Mouse (Mus musculus): ENCODE data around the gene Csrp1. TPM values are rescaled to one million over a fixed set of nuclear protein-coding genes. Genes with fewer than 3 reads are reported as not detected.
A peak's percentile ranks its signal among the peaks of the same experiment; 100 is the strongest.

Gene Csrp1
- 275 and 280 TPM in 2 replicates for polyA plus RNA-seq (2015; fragmentation: Nextera tagmentation; extraction: Ambion mirVana)

DNA sequence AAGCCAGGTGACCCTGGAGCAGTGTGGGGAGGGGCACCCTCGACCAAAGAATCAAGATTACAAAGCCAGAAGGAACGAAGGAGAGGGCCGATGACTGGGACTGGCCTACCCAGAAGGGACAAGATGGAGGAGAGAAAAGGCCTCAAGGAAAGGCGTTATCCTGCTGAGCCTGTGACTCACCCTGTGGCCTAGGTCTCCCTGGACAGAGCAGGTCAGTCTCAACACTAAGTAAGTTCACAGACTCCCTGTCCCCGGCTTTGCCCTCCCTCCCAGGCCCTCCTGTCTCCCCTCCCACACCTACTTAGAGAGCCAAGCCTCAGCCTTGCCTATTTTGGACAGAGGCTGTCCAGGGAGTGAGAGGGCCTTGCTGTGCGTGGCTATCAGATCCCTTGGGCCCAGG, at the start of gene Csrp1:
Gene Csrp1, plus strand, starts transcription at position 79 of the 400 bp plus-strand sequence.
- H3K36me3 ChIP-seq: no peaks in the 10 kb centered on the region
- H3K27ac ChIP-seq: no peak within 1 kb of the TSS; the same call in 1 of the 2 replicates
- no peak within 1 kb of the TSS for H3K9ac ChIP-seq
- H3K4me3 ChIP-seq: no peak within 1 kb of the TSS
- 54% methylated on average over 6 of the region's 6 CpGs for WGBS
- peak; percentile 31 for ATAC-seq (ENCODE audit: borderline replicate concordance, extremely low read depth, low FRiP score, low TSS enrichment)
- H3K9me3 ChIP-seq: no peaks in the 10 kb centered on the region
- H3K4me2 ChIP-seq: no peak within 1 kb of the TSS
- H3K27me3 ChIP-seq: no peaks in the 10 kb centered on the region
- H3K4me1 ChIP-seq: 0 out of 2 replicates have a peak, but pooled peaks cover 7% of the 10 kb centered on the region

DNA sequence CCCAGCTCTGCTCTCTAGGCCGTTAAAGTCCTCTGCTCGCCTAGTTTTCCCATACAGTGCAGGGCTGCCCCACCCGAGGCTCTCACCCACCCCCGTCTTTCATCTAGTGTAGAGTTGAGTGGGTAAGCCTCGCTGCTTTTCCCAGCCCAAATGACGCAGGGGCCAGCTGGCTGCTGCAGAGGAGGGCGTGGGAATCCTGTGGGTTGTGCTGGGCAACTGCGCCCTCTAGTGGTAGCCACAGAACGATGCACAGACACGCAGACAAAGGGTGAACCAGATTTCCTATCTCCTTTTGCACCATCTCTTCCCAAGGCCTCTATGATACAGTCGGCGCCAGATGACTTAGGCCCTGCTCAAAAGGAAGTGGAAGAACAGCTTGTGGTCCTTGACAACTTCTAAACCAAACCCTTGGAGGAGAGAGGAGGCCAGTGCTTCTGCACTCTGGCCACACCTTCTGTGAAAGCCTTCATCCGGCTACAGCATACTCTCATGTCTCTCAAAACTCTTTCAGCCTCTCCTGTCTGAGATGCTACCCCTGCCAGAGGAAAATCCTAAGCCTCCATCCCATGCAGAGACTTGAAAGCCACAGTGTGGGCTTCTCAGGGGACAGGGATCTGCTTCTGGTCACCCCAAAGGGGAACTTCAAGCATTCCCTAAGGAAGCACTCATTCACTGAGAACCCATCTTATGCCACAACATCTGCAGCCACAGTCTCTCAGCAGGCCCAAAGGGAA, 49.3 kb upstream of the Csrp1 start:
- 0 out of 2 replicates have a peak overlapping the region, but pooled peaks have one; percentile 7 for H3K4me3 ChIP-seq
- 0 out of 2 replicates have a peak overlapping the region, but pooled peaks have one; percentile 37 for H3K27ac ChIP-seq
- peak; percentile 70; the same call in 1 of the 2 replicates for ATAC-seq (ENCODE audit: borderline replicate concordance, extremely low read depth, low FRiP score, low TSS enrichment)
- no peaks in the 10 kb centered on the region for H3K27me3 ChIP-seq
- peaks cover 48% of the 10 kb centered on the region for H3K4me1 ChIP-seq
- no peaks in the 10 kb centered on the region for H3K9me3 ChIP-seq
- no peaks in the 10 kb centered on the region for H3K36me3 ChIP-seq
- H3K9ac ChIP-seq: no peak overlapping the region
- 9% methylated on average over 13 of the region's 13 CpGs for WGBS
- H3K4me2 ChIP-seq: peak overlapping the region; percentile 51

DNA sequence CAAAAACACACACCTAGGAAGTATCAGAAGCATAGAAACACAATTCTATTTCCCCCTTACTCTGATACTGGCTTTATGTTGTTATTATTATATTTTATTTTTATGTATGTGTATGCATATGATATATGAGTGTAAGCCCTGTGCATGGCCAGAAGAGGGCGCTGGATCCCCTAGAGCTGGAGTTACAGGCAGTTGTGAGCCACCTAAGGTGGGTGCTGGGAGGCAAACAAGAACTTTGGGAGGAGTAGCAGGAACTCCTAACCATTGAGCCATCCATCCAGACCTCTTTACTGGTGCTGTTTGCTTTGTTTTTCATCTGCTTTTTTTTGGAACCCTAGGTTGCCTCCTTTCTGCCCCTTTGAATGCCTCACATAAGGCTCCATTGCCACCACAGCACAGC, 48.5 kb upstream of the Csrp1 start:
- WGBS: 24% methylated on average over 1 of the region's 1 CpGs
- no peaks in the 10 kb centered on the region for H3K9me3 ChIP-seq
- ATAC-seq (ENCODE audit: borderline replicate concordance, extremely low read depth, low FRiP score, low TSS enrichment): no peak
- no peaks in the 10 kb centered on the region for H3K36me3 ChIP-seq
- H3K27ac ChIP-seq: peak overlapping the region; percentile 69
- H3K27me3 ChIP-seq: no peaks in the 10 kb centered on the region
- H3K4me1 ChIP-seq: peaks cover 48% of the 10 kb centered on the region
- H3K4me2 ChIP-seq: no peak overlapping the region
- H3K9ac ChIP-seq: no peak overlapping the region
- no peak overlapping the region for H3K4me3 ChIP-seq

- H3K27ac ChIP-seq: peak overlapping the region; percentile 69
- peaks cover 48% of the 10 kb centered on the region for H3K4me1 ChIP-seq
- no peak overlapping the region for H3K9ac ChIP-seq
- no peaks in the 10 kb centered on the region for H3K36me3 ChIP-seq
- WGBS: 38% methylated on average over 8 of the region's 8 CpGs
- H3K4me3 ChIP-seq: no peak overlapping the region
- no peak overlapping the region for H3K4me2 ChIP-seq
- no peaks in the 10 kb centered on the region for H3K27me3 ChIP-seq
- H3K9me3 ChIP-seq: no peaks in the 10 kb centered on the region
- no peak for ATAC-seq (ENCODE audit: borderline replicate concordance, extremely low read depth, low FRiP score, low TSS enrichment)
These were observed 47.9 kb upstream of the Csrp1 start for GRCm38 (mm10) chr1:135671956-135672355.

DNA sequence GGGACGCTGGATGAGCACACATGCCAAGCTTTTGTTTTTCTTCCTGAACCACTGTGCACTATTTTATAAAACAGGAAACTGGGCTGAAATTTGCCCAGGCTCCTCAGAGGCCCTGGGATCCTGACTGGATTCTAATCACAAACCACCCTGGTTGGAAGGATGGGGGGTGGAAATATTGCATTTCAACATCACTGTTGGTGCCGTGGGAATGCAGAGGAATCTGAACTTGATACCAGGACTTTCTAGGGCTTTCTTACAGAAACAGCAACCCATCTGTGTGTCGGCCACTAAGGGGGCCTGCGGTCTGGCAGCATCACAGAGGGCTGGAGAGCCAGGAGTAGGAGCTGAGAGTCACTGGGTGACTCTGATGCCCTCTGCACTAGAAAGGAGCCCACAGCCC, 47.5 kb upstream of the Csrp1 start:
- no peak overlapping the region for H3K4me2 ChIP-seq
- no peak overlapping the region for H3K4me3 ChIP-seq
- 69% methylated on average over 4 of the region's 4 CpGs for WGBS
- no peaks in the 10 kb centered on the region for H3K36me3 ChIP-seq
- H3K4me1 ChIP-seq: peaks cover 48% of the 10 kb centered on the region
- H3K27ac ChIP-seq: peak overlapping the region; percentile 69
- no peaks in the 10 kb centered on the region for H3K27me3 ChIP-seq
- no peak for ATAC-seq (ENCODE audit: borderline replicate concordance, extremely low read depth, low FRiP score, low TSS enrichment)
- no peak overlapping the region for H3K9ac ChIP-seq
- H3K9me3 ChIP-seq: no peaks in the 10 kb centered on the region

- WGBS: 56% methylated on average over 14 of the region's 14 CpGs
- Histone ChIP-seq H3K27ac (peak overlapping the region; percentile 69; the same call in 1 of the 2 replicates), H3K9me3 (no peaks in the 10 kb centered on the region), H3K4me3 (no peak overlapping the region), H3K27me3 (no peaks in the 10 kb centered on the region), H3K36me3 (no peaks in the 10 kb centered on the region), H3K4me2 (0 out of 2 replicates have a peak overlapping the region, but pooled peaks have one; percentile 9), H3K9ac (no peak overlapping the region), H3K4me1 (peaks cover 44% of the 10 kb centered on the region)
- no peak for ATAC-seq (ENCODE audit: borderline replicate concordance, extremely low read depth, low FRiP score, low TSS enrichment)
These were observed 46.4 kb upstream of the Csrp1 start for GRCm38 (mm10) chr1:135673423-135673822.

DNA sequence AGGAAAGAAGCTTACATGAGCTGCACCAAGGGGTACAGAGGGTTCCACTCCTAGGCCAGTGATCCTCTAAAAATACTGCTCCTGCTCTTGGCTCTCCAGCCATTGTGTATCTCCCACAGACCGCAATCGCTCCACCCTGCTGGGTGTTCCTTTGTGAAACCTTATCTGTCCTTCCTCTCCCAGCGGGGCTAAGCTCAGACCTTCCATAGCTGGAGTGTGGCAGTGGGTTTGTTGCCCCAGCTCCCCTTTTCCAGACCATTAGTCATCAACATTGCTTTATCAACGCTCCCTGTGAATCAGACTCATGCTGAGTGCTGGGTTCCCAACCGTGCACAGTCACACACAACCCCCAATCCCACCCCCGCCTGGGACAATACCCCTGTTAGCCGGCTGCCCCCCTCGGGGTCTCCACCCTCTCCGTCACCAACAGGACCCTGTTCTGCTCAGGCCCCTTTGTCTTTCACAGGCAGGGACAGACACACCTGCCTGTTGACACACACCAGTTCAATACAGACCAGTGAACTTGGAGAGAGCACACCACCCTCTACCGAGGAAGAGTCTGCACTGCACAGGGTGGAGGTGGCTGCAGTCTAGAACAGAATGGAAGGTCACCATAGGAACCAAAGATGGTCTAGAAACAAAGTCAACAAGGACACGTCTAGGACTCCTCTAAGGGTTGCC, 44.3 kb upstream of the Csrp1 start:
- Histone ChIP-seq H3K27ac (no peak overlapping the region), H3K4me3 (no peak overlapping the region), H3K9me3 (no peaks in the 10 kb centered on the region), H3K4me2 (no peak overlapping the region), H3K4me1 (peaks cover 24% of the 10 kb centered on the region), H3K36me3 (no peaks in the 10 kb centered on the region), H3K9ac (no peak overlapping the region), H3K27me3 (no peaks in the 10 kb centered on the region)
- no peak for ATAC-seq (ENCODE audit: borderline replicate concordance, extremely low read depth, low FRiP score, low TSS enrichment)
- 55% methylated on average over 11 of the region's 11 CpGs for WGBS

DNA sequence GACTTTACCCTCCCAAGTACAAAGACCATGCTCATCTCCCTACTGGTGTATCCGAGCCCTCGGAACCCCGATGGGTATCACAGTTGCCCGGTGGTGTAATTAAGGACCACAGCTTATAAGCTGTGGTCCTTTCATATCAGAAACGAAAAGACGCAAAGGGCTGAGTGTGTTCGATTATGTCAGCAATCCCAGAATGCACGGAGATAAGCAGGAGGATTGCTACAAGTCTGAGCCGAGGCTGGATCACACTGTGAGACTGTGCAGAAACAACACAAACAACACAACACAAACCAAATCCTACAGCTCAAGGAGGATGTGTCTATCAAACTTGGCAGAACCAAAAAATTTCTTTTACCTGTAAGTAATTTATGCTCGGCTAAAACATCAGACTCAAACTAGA, 43.6 kb upstream of the Csrp1 start:
- ATAC-seq (ENCODE audit: borderline replicate concordance, extremely low read depth, low FRiP score, low TSS enrichment): no peak
- peaks cover 18% of the 10 kb centered on the region for H3K4me1 ChIP-seq
- no peak overlapping the region for H3K27ac ChIP-seq
- no peak overlapping the region for H3K4me2 ChIP-seq
- no peaks in the 10 kb centered on the region for H3K36me3 ChIP-seq
- H3K4me3 ChIP-seq: no peak overlapping the region
- no peak overlapping the region for H3K9ac ChIP-seq
- H3K27me3 ChIP-seq: no peaks in the 10 kb centered on the region
- H3K9me3 ChIP-seq: no peaks in the 10 kb centered on the region
- 80% methylated on average over 10 of the region's 10 CpGs for WGBS

DNA sequence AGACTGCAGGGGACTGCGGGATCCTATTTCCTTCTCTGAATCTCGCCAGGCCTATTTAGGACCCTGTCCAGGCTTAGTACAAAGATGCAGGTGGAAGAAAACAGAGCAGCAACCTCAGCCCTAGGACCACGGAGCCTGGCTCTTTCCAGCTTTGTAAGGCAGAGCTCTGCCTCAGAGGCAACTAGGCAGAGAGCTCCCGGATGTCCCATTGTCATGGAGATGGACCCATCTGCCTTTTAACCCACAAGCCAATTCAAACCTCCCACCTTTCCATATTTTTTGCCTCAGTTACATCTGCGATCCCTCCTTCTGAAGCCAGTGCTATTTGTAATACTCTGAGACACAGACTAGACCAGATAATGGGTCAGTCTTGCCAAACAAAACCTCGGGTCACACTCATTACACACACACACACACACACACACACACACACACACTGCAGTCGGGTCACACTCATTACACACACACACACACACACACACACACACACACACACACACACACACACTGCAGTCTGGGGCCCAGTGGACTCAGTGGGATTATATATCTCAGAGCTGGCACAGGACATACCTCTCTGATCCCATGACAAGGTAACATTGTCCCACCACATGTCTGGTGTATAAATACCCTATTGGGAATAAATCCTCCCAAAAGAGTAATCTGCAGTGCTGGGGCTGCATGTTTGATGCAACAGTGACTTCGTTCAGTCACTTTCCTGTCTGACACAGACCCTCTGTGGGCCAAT, 42.8 kb upstream of the Csrp1 start:
- peaks cover 12% of the 10 kb centered on the region; the same call in 1 of the 2 replicates for H3K4me1 ChIP-seq
- no peak overlapping the region for H3K27ac ChIP-seq
- ATAC-seq (ENCODE audit: borderline replicate concordance, extremely low read depth, low FRiP score, low TSS enrichment): no peak
- 51% methylated on average over 8 of the region's 8 CpGs for WGBS
- no peak overlapping the region for H3K4me3 ChIP-seq
- no peak overlapping the region for H3K9ac ChIP-seq
- H3K27me3 ChIP-seq: no peaks in the 10 kb centered on the region
- H3K4me2 ChIP-seq: no peak overlapping the region
- no peaks in the 10 kb centered on the region for H3K36me3 ChIP-seq
- no peaks in the 10 kb centered on the region for H3K9me3 ChIP-seq

GRCm38 (mm10) chr1:135678145-135678544, 41.7 kb upstream of the Csrp1 start:
- Histone ChIP-seq H3K4me2 (no peak overlapping the region), H3K4me3 (no peak overlapping the region), H3K27me3 (no peaks in the 10 kb centered on the region), H3K4me1 (peaks cover 1% of the 10 kb centered on the region; the same call in 1 of the 2 replicates), H3K9ac (no peak overlapping the region), H3K36me3 (no peaks in the 10 kb centered on the region), H3K9me3 (no peaks in the 10 kb centered on the region), H3K27ac (no peak overlapping the region)
- WGBS: 61% methylated on average over 6 of the region's 6 CpGs
- ATAC-seq (ENCODE audit: borderline replicate concordance, extremely low read depth, low FRiP score, low TSS enrichment): no peak

DNA sequence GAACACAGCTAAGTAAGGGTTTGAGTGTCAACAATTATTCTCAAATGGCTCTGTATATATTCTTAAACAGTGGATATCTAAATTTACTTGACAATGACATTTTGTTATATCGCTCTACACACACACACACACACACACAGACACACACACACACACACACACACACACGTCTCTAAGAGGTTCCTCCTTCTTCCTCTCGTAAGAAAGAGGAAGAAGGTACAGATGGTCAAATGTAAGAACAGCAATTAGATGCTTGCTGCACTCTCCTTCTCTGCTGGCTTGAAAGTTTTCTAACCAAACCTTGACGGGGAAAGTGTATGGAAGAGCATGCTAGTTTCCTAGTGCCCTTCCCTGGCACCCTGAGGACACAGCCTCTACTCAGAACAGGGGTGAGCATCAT, 39.1 kb upstream of the Csrp1 start:
- Histone ChIP-seq H3K27ac (no peak overlapping the region), H3K4me3 (no peak overlapping the region), H3K4me2 (no peak overlapping the region), H3K27me3 (no peaks in the 10 kb centered on the region), H3K36me3 (no peaks in the 10 kb centered on the region), H3K9ac (no peak overlapping the region), H3K4me1 (peaks cover 14% of the 10 kb centered on the region), H3K9me3 (no peaks in the 10 kb centered on the region)
- ATAC-seq (ENCODE audit: borderline replicate concordance, extremely low read depth, low FRiP score, low TSS enrichment): no peak
- 71% methylated on average over 4 of the region's 4 CpGs for WGBS
